Comparison of ENCODE assay signal across 8 mouse cellular contexts in genomic region chr13:58158099-58158912, GRCm38 (mm10). TPM values are rescaled to one million over a fixed set of nuclear protein-coding genes. Genes with fewer than 3 reads are reported as not detected.
DNase-seq lines count a peak whose midpoint lies in the region; ATAC-seq and TF ChIP-seq lines count a peak whose summit lies in the region.

No protein-coding gene starts in this region.

- peak; percentile 93 for TF ChIP-seq CTCF in midbrain, postnatal 0 days (IDR thresholded peaks at IDR 0.05)

- 0 out of 2 replicates have a peak, but pooled peaks cover 3% of the 10 kb centered on the region for H3K9me3 ChIP-seq in embryonic facial prominence, embryonic 13.5 days
- H3K9me3 ChIP-seq in limb, embryonic 14.5 days (ENCODE audit: control insufficient read depth, low read length), result no peaks in the 10 kb centered on the region
- H3K9me3 ChIP-seq in midbrain, postnatal 0 days (ENCODE audit: low read length), result no peaks in the 10 kb centered on the region

- peak overlapping the region; percentile 79 for H3K9ac ChIP-seq in embryonic facial prominence, embryonic 13.5 days
- H3K9ac ChIP-seq in limb, embryonic 14.5 days (ENCODE audit: low read depth, low read length, severe bottlenecking), result peak overlapping the region; percentile 78
- peak overlapping the region; percentile 79 for H3K9ac ChIP-seq in midbrain, postnatal 0 days (replicated peaks; ENCODE audit: low read length, poor library complexity, severe bottlenecking)

- H3K4me3 ChIP-seq in embryonic facial prominence, embryonic 13.5 days, result peak overlapping the region; percentile 68
- peak overlapping the region; percentile 80 for H3K4me3 ChIP-seq in limb, embryonic 14.5 days (replicated peaks; ENCODE audit: low read length)
- peak overlapping the region; percentile 81 for H3K4me3 ChIP-seq in midbrain, postnatal 0 days (ENCODE audit: low read depth, low read length)

- H3K4me1 ChIP-seq in embryonic facial prominence, embryonic 13.5 days, result peaks cover 8% of the 10 kb centered on the region; the same call in 1 of the 2 replicates
- H3K4me1 ChIP-seq in limb, embryonic 14.5 days (ENCODE audit: control insufficient read depth, insufficient read depth, low read length), result peaks cover 3% of the 10 kb centered on the region
- no peaks in the 10 kb centered on the region; the same call in 1 of the 2 replicates for H3K4me1 ChIP-seq in midbrain, postnatal 0 days (ENCODE audit: insufficient read depth, low read length)

- TF ChIP-seq POLR2A in limb, embryonic 14.5 days (IDR thresholded peaks at IDR 0.05; ENCODE audit: borderline replicate concordance, extremely low read depth, insufficient read depth, insufficient read length), result no peak

- WGBS in embryonic facial prominence, embryonic 13.5 days, result 10% methylated on average over 16 of the region's 16 CpGs
- 10% methylated on average over 16 of the region's 16 CpGs for WGBS in limb, embryonic 14.5 days
- WGBS in midbrain, postnatal 0 days, result 5% methylated on average over 16 of the region's 16 CpGs

- peak; percentile 39; the same call in 1 of the 2 replicates for ATAC-seq in embryonic facial prominence, embryonic 13.5 days (ENCODE audit: insufficient number of reproducible peaks, insufficient read depth, low FRiP score, low TSS enrichment, low read depth)
- peak; percentile 62; the same call in 1 of the 2 replicates for ATAC-seq in limb, embryonic 14.5 days (ENCODE audit: low FRiP score, low read depth)
- ATAC-seq in midbrain, postnatal 0 days (ENCODE audit: low FRiP score), result peak; percentile 67

- H3K27ac ChIP-seq in embryonic facial prominence, embryonic 13.5 days, result peak overlapping the region; percentile 60; the same call in 1 of the 2 replicates
- peak overlapping the region; percentile 43; the same call in 1 of the 2 replicates for H3K27ac ChIP-seq in limb, embryonic 14.5 days (replicated peaks; ENCODE audit: low read depth, low read length)
- peak overlapping the region; percentile 82 for H3K27ac ChIP-seq in midbrain, postnatal 0 days (ENCODE audit: low read depth, low read length)

- H3K27me3 ChIP-seq in embryonic facial prominence, embryonic 13.5 days, result no peaks in the 10 kb centered on the region
- H3K27me3 ChIP-seq in limb, embryonic 14.5 days (ENCODE audit: control insufficient read depth, insufficient read depth, low read length), result no peaks in the 10 kb centered on the region
- H3K27me3 ChIP-seq in midbrain, postnatal 0 days (ENCODE audit: insufficient read depth, low read length), result no peaks in the 10 kb centered on the region

- peak; percentile 61 for DNase-seq in 3134 (ENCODE audit: extremely low read depth, insufficient read length, low spot score)
- peak; percentile 89 to 90 for DNase-seq in adrenal gland, postnatal 36 days
- DNase-seq in heart, adult 8-10 months (ENCODE audit: low spot score), result peak; percentile 84
- DNase-seq in kidney, adult 9 months, result peak; percentile 93
- peak; percentile 86 for DNase-seq in limb, embryonic 14.5 days (ENCODE audit: low spot score)
- peak; percentile 94 for DNase-seq in midbrain, postnatal 0 days (ENCODE audit: low spot score)
- DNase-seq in spleen, postnatal 14 days (ENCODE audit: low spot score in 2 of 2), result peak; percentile 76 to 86

- H3K36me3 ChIP-seq in embryonic facial prominence, embryonic 13.5 days, result peaks cover 33% of the 10 kb centered on the region
- peaks cover 21% of the 10 kb centered on the region for H3K36me3 ChIP-seq in limb, embryonic 14.5 days (ENCODE audit: control insufficient read depth, insufficient read depth, low read length)
- H3K36me3 ChIP-seq in midbrain, postnatal 0 days (ENCODE audit: insufficient read depth, low read length), result peaks cover 12% of the 10 kb centered on the region

- peak overlapping the region; percentile 95 for H3K4me2 ChIP-seq in embryonic facial prominence, embryonic 13.5 days
- peak overlapping the region; percentile 95 for H3K4me2 ChIP-seq in limb, embryonic 14.5 days (replicated peaks; ENCODE audit: low read depth, low read length, severe bottlenecking)
- peak overlapping the region; percentile 95 for H3K4me2 ChIP-seq in midbrain, postnatal 0 days (ENCODE audit: low read depth, low read length, poor library complexity, severe bottlenecking)

RNA-seq across cellular contexts. Expression of gene Idnk, which starts 0.9 kb away (rescaled TPM):
- 10 to 100 TPM; 57.2 to 62.8 TPM for total RNA-seq in adrenal gland, postnatal 36 days (2021)
- polyA plus RNA-seq in embryonic facial prominence, embryonic 13.5 days (2015; fragmentation: Nextera tagmentation; extraction: Ambion mirVana), result 43.8 and 46.3 TPM in 2 replicates
- 10 to 100 TPM; 21.2 to 26.2 (median 24.6) TPM for total RNA-seq in heart, adult 8-10 months (2022)
- 14.5 and 17.7 TPM in 2 replicates for polyA plus RNA-seq in limb, embryonic 14.5 days (2012; rRNA removed)
- polyA plus RNA-seq in limb, embryonic 14.5 days (2014; fragmentation: Nextera tagmentation; extraction: Ambion mirVana), result 31.1 and 31.7 TPM in 2 replicates
- total RNA-seq in midbrain, postnatal 0 days (2014; rRNA removed), result 18.4 and 23.3 TPM in 2 replicates
- polyA plus RNA-seq in midbrain, postnatal 0 days (2015; fragmentation: Nextera tagmentation; extraction: Ambion mirVana), result 54.3 and 54.6 TPM in 2 replicates

RNA-seq across cellular contexts. Expression of gene Hnrnpa0, which starts 29.9 kb away (rescaled TPM):
- 100 to 1,000 TPM; 123 to 133 TPM for total RNA-seq in adrenal gland, postnatal 36 days (2021)
- 58.5 and 64.2 TPM in 2 replicates for polyA plus RNA-seq in embryonic facial prominence, embryonic 13.5 days (2015; fragmentation: Nextera tagmentation; extraction: Ambion mirVana)
- 10 to 100 TPM; 55.0 to 65.7 (median 60.4) TPM for total RNA-seq in heart, adult 8-10 months (2022)
- 273 and 297 TPM in 2 replicates for polyA plus RNA-seq in limb, embryonic 14.5 days (2012; rRNA removed)
- 55.3 and 57.5 TPM in 2 replicates for polyA plus RNA-seq in limb, embryonic 14.5 days (2014; fragmentation: Nextera tagmentation; extraction: Ambion mirVana)
- total RNA-seq in midbrain, postnatal 0 days (2014; rRNA removed), result 183 and 185 TPM in 2 replicates
- polyA plus RNA-seq in midbrain, postnatal 0 days (2015; fragmentation: Nextera tagmentation; extraction: Ambion mirVana), result 51.4 and 62.5 TPM in 2 replicates

RNA-seq across cellular contexts. Expression of gene Klhl3, which starts 44.9 kb away (rescaled TPM):
- 1 to 10 TPM; 1.5 to 1.9 TPM for total RNA-seq in adrenal gland, postnatal 36 days (2021)
- 2.5 and 3.5 TPM in 2 replicates for polyA plus RNA-seq in embryonic facial prominence, embryonic 13.5 days (2015; fragmentation: Nextera tagmentation; extraction: Ambion mirVana)
- 1 to 10 TPM; 2.0 to 3.1 (median 2.4) TPM for total RNA-seq in heart, adult 8-10 months (2022)
- 3.7 and 5.2 TPM in 2 replicates for polyA plus RNA-seq in limb, embryonic 14.5 days (2012; rRNA removed)
- 3.0 and 3.3 TPM in 2 replicates for polyA plus RNA-seq in limb, embryonic 14.5 days (2014; fragmentation: Nextera tagmentation; extraction: Ambion mirVana)
- total RNA-seq in midbrain, postnatal 0 days (2014; rRNA removed), result 11.0 and 13.4 TPM in 2 replicates
- 9.8 and 11.2 TPM in 2 replicates for polyA plus RNA-seq in midbrain, postnatal 0 days (2015; fragmentation: Nextera tagmentation; extraction: Ambion mirVana)

RNA-seq across cellular contexts. Expression of gene Ubqln1, which starts 57.1 kb away (rescaled TPM):
- total RNA-seq in adrenal gland, postnatal 36 days (2021), result 100 to 1,000 TPM; 123 to 141 TPM
- polyA plus RNA-seq in embryonic facial prominence, embryonic 13.5 days (2015; fragmentation: Nextera tagmentation; extraction: Ambion mirVana), result 98.7 and 98.8 TPM in 2 replicates
- 10 to 100 TPM; 46.8 to 51.6 (median 48.3) TPM for total RNA-seq in heart, adult 8-10 months (2022)
- 78.5 and 92.2 TPM in 2 replicates for polyA plus RNA-seq in limb, embryonic 14.5 days (2012; rRNA removed)
- 86.5 and 92.3 TPM in 2 replicates for polyA plus RNA-seq in limb, embryonic 14.5 days (2014; fragmentation: Nextera tagmentation; extraction: Ambion mirVana)
- 206 and 222 TPM in 2 replicates for total RNA-seq in midbrain, postnatal 0 days (2014; rRNA removed)
- 102 and 109 TPM in 2 replicates for polyA plus RNA-seq in midbrain, postnatal 0 days (2015; fragmentation: Nextera tagmentation; extraction: Ambion mirVana)

Comparison
In these comparisons a context has a peak if more than half of its experiments do, and no peak if none do; other contexts are left out.
1. Peak in every context shown above with its lines: DNase-seq, ATAC-seq, H3K4me3 ChIP-seq and H3K27ac ChIP-seq.